Mouse (Mus musculus): ENCODE measurements around the gene Gpr33.

The Gpr33 gene

GRCm38 (mm10) chr12:52027963-52028362 lies at the start of gene Gpr33:
TSS of gene Gpr33 (minus strand) at chr12:52028063.
- no peak for DNase-seq (ENCODE audit: low read depth, low spot score)

DNA sequence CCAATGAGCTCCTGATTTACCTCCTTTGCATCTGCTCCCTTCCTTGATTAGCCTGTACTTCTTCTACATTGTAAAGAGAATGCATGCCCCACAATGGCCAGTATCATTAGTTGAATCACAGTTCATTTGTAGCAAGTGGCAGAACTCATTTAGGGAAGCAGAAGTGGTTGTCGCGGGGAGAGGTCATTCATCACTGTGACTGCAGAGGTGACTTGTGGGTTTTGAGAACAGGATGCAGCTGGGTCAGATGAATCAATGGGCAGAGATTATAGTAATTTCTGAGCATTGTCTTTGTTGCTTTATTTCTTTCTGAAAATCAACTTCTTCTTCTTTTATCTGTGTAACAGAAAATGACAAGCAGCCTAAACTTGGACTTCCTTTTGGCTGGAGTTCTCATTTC lies 21.5 kb upstream of the Gpr33 start:
- no peak for DNase-seq (ENCODE audit: low read depth, low spot score)

- DNase-seq (ENCODE audit: low read depth, low spot score) = no peak
Observed at GRCm38 (mm10) chr12:52046371-52046770, 18.5 kb upstream of the Gpr33 start.

DNA sequence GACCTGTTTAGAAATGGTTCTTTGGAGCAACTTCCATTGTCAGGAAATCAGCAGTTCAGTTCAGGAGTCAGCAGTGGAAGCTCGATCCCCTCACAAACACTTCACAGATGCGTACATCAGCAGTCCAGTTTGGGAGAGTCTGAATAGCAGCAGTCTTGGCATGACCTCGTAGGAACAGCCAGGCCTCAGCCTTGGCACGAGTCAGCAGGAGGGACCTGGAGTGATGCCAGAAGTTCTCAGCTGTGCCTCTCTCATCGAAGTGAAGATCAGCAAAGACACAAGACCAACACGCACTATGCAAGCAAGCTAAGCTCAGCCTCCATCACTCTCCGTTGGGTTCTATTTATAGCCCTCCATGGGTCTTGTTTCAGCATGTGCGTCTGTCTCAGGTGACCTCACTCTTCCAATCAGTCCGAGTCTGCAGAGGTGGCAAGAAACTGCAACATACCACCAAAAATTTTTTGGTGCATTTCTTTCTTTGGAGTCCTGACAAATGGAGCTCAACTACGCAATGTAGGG lies 15.0 kb upstream of the Gpr33 start:
- no peak for DNase-seq (ENCODE audit: low read depth, low spot score)

GRCm38 (mm10) chr12:52038352-52038751 lies 10.5 kb upstream of the Gpr33 start:
- DNase-seq (ENCODE audit: low read depth, low spot score) = peak; percentile 26

DNA sequence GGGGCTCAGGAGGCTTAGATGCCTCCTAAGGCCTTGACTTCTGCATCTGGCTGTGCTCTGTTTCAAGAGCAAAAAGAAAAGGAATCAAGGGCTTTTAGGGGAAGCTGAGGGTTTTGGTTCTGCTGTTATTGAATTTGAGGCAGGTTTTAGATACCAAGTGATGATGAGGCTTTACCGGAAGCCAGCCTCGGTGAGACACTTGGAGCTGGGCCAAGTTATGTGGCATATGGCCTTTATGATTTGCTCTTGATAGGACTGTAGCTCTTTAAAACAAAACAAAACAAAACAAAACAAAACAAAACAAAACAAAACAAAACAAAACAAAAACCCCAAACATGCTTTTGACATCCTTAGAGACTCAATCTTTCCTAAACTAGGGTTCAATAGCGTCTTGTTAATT lies 7.1 kb upstream of the Gpr33 start:
- no peak for DNase-seq (ENCODE audit: low read depth, low spot score)

DNA sequence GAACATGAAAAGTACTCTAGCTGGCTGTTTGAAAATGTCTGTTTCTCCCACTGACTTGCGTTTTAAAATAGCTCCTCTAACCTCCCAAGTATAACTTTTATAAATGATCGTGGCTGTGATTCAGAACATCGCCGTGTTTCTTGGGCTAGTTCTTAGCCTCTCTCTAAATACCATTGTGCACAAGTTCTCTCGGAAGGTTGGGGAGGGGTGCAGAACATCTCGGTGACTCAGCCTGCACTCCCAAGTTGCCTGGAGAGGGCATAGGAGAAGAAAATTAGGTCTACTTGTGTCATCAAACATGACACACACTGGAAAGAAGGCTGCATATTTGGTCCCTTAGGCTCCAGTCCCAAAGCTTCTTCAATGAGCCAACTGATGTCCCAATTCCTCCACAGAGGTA lies 4.4 kb upstream of the Gpr33 start:
- no peak for DNase-seq (ENCODE audit: low read depth, low spot score)

DNA sequence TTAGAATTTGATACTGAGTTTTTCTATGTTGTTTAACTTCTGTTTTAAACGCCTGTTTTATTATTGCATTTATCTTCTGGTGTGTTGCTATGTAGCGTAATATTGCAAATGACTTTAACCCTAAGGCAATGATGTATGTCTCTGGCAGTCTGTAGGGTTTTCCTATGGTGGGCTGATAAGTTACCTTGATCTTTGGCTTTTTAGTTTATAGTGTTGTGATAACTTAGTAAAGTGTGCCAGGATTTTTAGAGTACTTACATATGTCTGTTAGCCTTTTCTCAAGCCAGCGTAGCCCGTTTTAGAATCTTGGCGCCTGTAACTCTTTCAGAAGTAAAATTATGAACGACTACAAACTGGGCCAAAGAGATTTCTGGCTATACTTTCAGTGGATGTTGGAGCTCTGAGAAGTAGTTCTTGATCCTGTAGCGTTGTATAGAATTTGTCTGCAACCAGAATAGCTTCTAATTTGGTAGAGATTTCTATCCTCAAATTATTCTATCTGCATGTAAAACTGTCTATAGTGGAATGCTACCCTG lies 13.3 kb downstream of the Gpr33 start:
- no peak for DNase-seq (ENCODE audit: low read depth, low spot score)

GRCm38 (mm10) chr12:52014044-52014443 lies 13.8 kb downstream of the Gpr33 start:
- peak; percentile 76 for DNase-seq (ENCODE audit: low read depth, low spot score)

DNA sequence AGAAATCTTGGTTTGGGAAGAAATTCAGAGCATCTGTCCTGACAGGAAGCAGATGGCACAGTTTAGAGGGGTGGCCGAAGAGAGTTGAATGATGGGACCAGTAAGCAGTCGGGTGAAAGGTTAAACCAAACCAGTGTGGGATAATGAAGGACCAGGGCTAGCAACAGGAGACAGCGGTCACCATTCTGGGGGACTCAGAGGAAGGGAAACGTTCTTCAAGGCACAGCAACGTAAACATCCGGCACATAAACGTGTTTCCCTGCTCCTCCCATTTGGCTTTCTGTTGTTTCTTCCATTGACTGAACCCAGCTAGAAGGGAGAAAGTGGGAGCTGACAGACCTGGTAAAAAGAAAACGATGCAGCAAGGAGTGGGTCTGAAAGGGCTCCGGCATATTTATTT lies 14.6 kb downstream of the Gpr33 start:
- DNase-seq (ENCODE audit: low read depth, low spot score) = no peak

- no peak for DNase-seq (ENCODE audit: low read depth, low spot score)
Observed at GRCm38 (mm10) chr12:52012159-52012558, 15.7 kb downstream of the Gpr33 start.

GRCm38 (mm10) chr12:52010630-52010961 lies 17.3 kb downstream of the Gpr33 start:
- peak; percentile 70 for DNase-seq (ENCODE audit: low read depth, low spot score)

- DNase-seq (ENCODE audit: low read depth, low spot score) = no peak
Observed at GRCm38 (mm10) chr12:52009928-52010629, 17.8 kb downstream of the Gpr33 start.

DNA sequence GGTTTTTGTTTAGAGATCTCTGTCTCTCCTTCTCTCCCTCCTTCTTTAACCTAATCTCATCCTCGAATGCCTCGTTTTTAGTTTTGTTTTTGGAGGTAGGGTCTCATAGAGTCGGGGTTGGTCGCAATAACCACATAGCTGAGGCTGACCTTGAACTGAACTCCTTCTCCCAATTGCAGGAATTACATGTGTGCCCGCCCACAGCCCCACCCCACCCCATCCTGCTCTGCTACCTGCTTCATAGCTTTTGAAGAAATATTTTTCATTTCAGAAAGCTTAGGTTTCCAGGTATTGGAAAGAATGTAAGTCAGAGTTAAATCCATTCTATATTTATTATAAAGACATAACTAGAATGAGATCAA lies 21.2 kb downstream of the Gpr33 start:
- DNase-seq (ENCODE audit: low read depth, low spot score) = no peak

DNA sequence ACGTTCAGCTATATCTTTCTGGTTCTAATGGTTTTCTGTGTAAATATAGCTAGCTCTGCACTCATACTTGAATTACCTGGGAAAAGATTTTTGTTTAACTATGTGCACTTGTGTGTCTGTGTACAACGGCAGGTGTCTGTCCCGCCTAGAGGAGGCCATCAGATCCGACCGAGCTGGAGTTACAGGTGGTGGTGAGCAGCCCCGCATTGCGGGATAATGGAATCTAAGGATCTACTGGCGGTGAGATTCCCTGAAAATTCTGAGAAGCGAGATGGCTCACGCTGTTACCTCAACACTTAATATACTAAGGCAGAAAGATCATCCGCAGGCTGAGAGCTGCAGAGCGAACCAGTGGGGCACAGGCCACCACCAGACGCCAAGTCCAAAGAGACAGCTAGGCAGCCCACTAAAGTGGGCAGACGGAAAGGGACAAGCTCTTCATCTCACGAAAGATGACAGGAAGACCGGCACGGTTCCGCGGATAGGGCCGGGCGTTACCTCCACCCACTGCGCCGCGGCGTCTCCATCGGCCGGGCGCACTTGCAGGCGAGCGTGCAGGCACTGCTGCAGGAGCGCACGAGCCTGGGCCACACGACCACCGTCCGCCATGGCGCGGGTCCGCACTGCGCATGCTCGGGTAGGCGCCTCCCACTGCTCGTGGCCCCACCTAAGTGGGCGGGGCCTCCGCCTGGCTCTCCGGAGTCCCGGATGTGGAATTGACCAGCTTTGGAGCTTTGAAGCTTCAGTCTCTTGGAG lies 21.8 kb downstream of the Gpr33 start, which contains the start of gene Dtd2:
TSS of gene Dtd2 (minus strand) at position 625 of the 756 bp plus-strand sequence.
- DNase-seq (ENCODE audit: low read depth, low spot score) = peak; percentile 94

DNA sequence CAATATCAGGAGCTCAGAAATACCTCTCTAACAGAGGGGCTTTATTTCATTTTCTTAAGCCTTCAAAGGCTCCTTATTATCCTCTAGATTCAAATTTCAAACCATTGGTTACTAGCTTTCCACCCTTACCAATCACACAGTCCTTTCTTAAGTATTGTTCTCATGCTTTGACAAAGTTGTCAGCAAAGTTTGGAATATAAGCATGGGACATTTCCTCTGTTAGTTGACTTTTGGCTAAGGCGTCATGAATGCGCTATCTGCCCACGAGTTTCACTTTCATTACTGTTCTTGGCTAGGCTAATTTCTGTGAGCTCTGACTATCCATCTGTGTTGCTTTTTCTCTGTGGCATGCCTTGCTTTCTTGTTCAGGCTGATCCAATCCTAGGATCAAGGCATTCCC lies 25.1 kb downstream of the Gpr33 start:
- DNase-seq (ENCODE audit: low read depth, low spot score) = no peak

- peak; percentile 67 for DNase-seq (ENCODE audit: low read depth, low spot score)
Observed at GRCm38 (mm10) chr12:52001544-52001943, 26.3 kb downstream of the Gpr33 start.

- no peak for DNase-seq (ENCODE audit: low read depth, low spot score)
Observed at GRCm38 (mm10) chr12:51998366-51998932, 29.4 kb downstream of the Gpr33 start.

DNA sequence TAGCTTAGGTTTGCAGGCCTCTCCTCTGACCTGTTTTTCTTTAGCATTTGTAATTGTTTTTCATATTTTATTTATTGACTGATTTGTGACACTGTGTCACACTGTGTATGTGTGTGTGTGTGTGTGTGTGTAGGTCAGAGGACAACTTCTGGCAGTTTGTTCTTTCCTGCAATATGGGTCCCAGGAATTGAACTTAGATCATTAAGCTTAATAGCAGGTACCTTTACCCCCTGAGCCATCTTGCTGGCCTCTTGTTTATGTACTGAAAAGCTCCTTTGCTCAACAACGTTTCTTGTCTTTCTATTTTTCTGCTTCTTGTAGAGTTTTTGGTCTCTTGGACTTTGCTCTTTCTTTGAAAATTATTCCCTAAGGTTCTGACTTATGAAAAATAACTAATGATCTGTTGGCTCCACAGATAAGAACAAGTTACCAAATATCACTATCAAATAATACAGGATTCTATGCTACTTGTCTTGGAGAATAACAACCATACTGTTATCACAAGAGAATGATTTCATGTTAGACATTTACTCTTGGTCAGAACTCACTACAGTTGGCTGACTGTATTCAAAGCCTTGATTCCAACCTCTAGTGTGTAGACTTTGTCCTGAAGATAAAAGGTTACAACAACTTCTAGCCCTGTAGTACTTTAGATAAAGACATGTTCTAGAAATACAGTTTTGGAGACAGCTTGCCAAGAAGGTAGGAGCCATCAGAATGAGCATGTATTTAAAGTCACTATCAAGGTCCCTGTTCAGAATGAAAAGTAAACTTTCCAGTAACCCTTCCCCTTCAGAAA lies 31.9 kb downstream of the Gpr33 start:
- no peak for DNase-seq (ENCODE audit: low read depth, low spot score)

DNA sequence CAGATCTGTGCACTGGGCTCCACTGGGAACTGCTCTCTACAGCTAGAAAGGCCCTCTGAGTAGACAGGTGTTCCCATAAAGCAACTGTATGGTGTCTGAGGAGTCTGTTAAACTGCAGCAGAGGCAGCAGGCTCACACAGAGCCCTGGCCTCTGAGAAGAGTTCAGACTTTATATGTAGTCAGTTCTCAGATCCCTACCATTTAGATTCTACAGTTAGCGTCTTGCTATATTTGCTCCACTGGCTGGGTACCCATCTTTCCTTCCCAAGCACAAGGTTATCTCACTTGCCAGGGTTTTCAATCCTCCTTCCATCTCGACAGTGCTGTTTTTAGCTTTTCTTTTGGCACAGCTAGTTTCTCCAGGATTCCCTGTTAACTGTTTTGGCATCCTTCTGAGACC lies 37.2 kb downstream of the Gpr33 start:
- no peak for DNase-seq (ENCODE audit: low read depth, low spot score)

GRCm38 (mm10) chr12:51988536-51988935 lies 39.3 kb downstream of the Gpr33 start:
- no peak for DNase-seq (ENCODE audit: low read depth, low spot score)

DNA sequence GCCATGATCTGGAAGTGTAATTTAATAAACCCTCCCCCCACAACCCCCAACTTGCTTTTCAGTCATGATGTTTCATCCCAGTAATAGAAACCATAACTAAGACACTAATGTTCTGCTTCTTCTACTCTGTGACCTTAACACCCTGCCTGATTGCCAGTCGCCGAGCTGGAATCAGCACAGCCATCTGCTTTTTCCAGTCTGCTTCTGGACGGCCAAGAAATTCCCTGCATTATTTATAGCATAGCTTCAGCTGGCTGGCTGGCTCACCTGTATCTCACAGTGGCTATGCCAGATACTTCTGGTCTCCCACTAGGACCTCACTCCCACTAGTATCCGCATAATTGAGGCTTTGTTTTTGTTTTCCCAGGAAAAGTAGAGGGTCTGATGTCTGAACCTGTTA lies 42.0 kb downstream of the Gpr33 start:
- no peak for DNase-seq (ENCODE audit: low read depth, low spot score)

All from ZHBTc4 (cell line).